Mouse (Mus musculus) hindbrain, embryonic 12.5 days (tissue): ENCODE results near the gene Gata5. TPM values are rescaled to one million over a fixed set of nuclear protein-coding genes. Genes with fewer than 3 reads are reported as not detected.

Experiments
- ATAC-seq: fragments of 200-750 bp; cut with Nextera tagmentation; 2 replicates; pipeline ENCODE4 v1.8.0; 2017; ENCODE audit warnings: moderate TSS enrichment; ENCODE audit not compliant: low FRiP score
- H3K27ac ChIP-seq: fragments of 300-500 bp; sonication (generic); 2 replicates; pipeline ENCODE4 v1.5.1; 2016; ENCODE audit warnings: mild to moderate bottlenecking
- H3K27me3 ChIP-seq: fragments of 300-500 bp; sonication (generic); 2 replicates; pipeline ENCODE4 v1.6.1; 2016; ENCODE audit warnings: mild to moderate bottlenecking
- H3K36me3 ChIP-seq: fragments of 300-500 bp; sonication (generic); 2 replicates; pipeline ENCODE4 v1.6.1; 2016; ENCODE audit warnings: mild to moderate bottlenecking
- H3K4me1 ChIP-seq: fragments of 300-500 bp; sonication (generic); 2 replicates; pipeline ENCODE4 v1.6.1; 2016
- H3K4me2 ChIP-seq: fragments of 300-500 bp; sonication (generic); replicated peaks from 2 replicates; pipeline ENCODE4 v1.6.1; 2016; ENCODE audit warnings: mild to moderate bottlenecking
- H3K4me3 ChIP-seq: fragments of 300-500 bp; sonication (generic); 2 replicates; pipeline ENCODE4 v1.5.1; 2016; ENCODE audit warnings: mild to moderate bottlenecking
- H3K9ac ChIP-seq: fragments of 300-500 bp; sonication (generic); 2 replicates; pipeline ENCODE4 v1.6.1; 2016; ENCODE audit warnings: mild to moderate bottlenecking, moderate library complexity
- H3K9me3 ChIP-seq: fragments of 300-500 bp; sonication (generic); replicated peaks from 2 replicates; pipeline ENCODE4 v1.6.1; 2016; ENCODE audit warnings: mild to moderate bottlenecking
- WGBS: fragments of 180-500 bp; shearing (Covaris S2); methylation state at CpG from one replicate; pipeline ENCODE4 v1.1.7; 2016; 5-methylcytosine and 5-hydroxymethylcytosine counted together
- polyA plus RNA-seq: library from polyadenylated mRNA; unstranded; fragments of >200 nt; fragmentation: Nextera tagmentation; extraction: Ambion mirVana; gene quantifications from 2 replicates; pipeline ENCODE4 v1.2.1, GENCODE M21; 2016

Gene Gata5
- polyA plus RNA-seq, 1 experiment from 2014 or later, result 0.08 TPM

DNA sequence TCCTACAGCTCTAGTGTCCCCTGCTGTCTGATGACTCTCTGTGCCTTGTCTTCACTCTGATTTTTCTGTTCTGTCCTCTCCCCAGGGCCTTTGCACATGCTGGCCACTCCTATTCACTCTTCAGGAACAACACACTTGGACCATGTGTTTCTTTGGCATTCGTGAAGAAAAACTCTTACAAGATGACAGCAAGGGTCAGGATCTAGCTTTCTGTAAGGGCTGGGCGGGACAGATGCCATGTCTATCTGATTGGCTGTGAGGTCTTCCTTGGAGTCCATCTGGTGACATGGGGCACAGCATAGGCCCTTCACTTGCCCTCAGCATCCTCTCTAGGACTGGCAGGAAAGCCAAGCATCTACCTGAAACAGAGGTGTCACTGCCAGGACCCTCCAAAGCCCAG, 28.5 kb downstream of the Gata5 start:
- Histone ChIP-seq H3K4me3 (no peak overlapping the region), H3K4me2 (no peak overlapping the region), H3K27ac (no peak overlapping the region), H3K27me3 (no peaks in the 10 kb centered on the region), H3K36me3 (no peaks in the 10 kb centered on the region), H3K9ac (no peak overlapping the region), H3K9me3 (no peaks in the 10 kb centered on the region), H3K4me1 (no peaks in the 10 kb centered on the region)
- WGBS, result 82% methylated on average over 2 of the region's 2 CpGs
- ATAC-seq, result no peak

DNA sequence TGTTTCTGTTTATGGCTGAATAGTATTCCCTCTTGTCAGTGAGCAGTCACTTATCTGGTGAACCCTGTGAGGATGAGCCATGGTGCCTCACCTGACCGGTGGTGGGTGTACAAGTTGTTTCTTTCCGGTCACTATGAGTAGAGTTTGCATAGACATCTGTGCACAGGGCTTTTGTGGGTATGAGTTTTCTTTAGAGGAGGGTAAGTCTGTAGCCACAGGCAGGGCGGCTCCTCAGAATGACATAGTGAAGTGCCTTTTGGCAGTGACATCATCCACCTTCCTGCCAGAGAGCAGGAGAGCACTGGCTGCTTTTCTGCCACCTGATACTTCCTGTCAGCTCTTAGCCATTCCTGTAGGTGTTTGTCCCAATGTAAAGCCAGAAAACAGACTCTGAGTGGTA, 29.0 kb downstream of the Gata5 start:
- no peak overlapping the region for H3K27ac ChIP-seq
- no peaks in the 10 kb centered on the region for H3K9me3 ChIP-seq
- no peak overlapping the region for H3K9ac ChIP-seq
- H3K4me1 ChIP-seq, result no peaks in the 10 kb centered on the region
- WGBS, result 89% methylated on average over 3 of the region's 3 CpGs
- no peak for ATAC-seq
- H3K4me3 ChIP-seq, result no peak overlapping the region
- no peaks in the 10 kb centered on the region for H3K36me3 ChIP-seq
- no peaks in the 10 kb centered on the region for H3K27me3 ChIP-seq
- H3K4me2 ChIP-seq, result no peak overlapping the region

DNA sequence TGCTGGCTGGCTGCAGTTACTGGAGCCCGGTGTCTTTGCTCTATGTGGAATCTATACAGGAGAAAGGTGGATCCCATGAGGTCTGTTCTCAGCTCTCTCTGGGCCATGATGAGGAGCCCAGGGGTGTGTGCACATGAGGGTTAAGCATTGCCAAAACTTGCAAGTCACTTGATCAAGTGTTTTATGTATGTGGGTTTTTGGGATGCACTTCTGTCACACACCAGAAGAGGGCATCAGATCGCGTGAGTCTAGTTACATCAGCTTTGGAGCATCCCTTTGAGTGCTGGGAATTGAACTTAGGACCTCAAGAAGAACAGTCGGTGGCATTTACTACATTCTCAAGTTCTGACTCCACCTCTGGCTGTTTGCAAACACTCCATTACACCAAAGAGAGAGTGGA, 29.9 kb downstream of the Gata5 start:
- Histone ChIP-seq H3K27ac (no peak overlapping the region), H3K4me1 (no peaks in the 10 kb centered on the region), H3K4me2 (no peak overlapping the region), H3K36me3 (no peaks in the 10 kb centered on the region), H3K9me3 (no peaks in the 10 kb centered on the region), H3K4me3 (no peak overlapping the region), H3K9ac (no peak overlapping the region), H3K27me3 (no peaks in the 10 kb centered on the region)
- 66% methylated on average over 4 of the region's 4 CpGs for WGBS
- no peak for ATAC-seq

DNA sequence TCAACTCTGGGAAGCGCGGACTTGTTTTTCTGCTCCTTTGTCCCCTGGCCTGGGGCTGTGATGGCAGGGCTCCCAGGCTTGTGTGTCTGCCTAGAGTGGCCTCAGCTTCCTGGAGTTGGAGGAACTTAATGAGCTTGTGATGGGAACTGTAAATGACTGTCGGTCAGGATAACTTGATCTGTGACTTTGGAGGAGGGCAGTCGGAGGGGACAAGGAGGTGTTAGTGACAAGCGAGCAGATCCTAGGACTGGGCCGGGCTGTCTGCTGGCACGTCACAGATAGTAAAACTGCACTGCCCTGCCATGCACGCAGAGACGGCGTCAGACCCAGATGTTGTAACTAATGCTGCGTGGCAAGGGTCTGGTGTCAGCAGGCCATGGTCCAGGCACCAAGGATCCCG, 31.0 kb downstream of the Gata5 start:
- H3K27ac ChIP-seq, result no peak overlapping the region
- no peak overlapping the region for H3K4me3 ChIP-seq
- 89% methylated on average over 12 of the region's 12 CpGs for WGBS
- H3K27me3 ChIP-seq, result no peaks in the 10 kb centered on the region
- H3K4me1 ChIP-seq, result no peaks in the 10 kb centered on the region
- no peak overlapping the region for H3K9ac ChIP-seq
- H3K4me2 ChIP-seq, result no peak overlapping the region
- ATAC-seq, result no peak
- no peaks in the 10 kb centered on the region for H3K36me3 ChIP-seq
- no peaks in the 10 kb centered on the region for H3K9me3 ChIP-seq

DNA sequence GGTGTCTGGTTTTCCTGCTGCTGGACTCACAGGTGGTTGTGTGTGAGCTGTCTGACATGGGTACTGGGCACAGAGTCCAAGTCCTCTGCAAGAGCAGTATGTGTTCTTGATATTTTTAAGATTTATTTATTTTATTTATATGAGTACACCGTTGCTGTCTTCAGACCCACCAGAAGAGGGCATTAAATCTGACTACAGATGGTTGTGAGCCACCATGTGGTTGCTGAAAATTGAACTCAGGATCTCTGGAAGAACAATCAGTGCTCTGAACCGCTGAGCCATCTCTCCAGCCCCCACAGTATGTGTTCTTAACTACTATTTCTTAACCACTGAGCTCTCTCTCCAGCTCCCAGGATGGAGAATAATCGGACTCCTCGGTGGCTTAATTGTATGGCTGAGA, 32.3 kb downstream of the Gata5 start:
- Histone ChIP-seq H3K4me1 (no peaks in the 10 kb centered on the region), H3K4me2 (no peak overlapping the region), H3K9ac (no peak overlapping the region), H3K36me3 (no peaks in the 10 kb centered on the region), H3K9me3 (no peaks in the 10 kb centered on the region), H3K27me3 (no peaks in the 10 kb centered on the region), H3K27ac (no peak overlapping the region), H3K4me3 (no peak overlapping the region)
- ATAC-seq, result no peak
- WGBS, result 77% methylated on average over 4 of the region's 4 CpGs

DNA sequence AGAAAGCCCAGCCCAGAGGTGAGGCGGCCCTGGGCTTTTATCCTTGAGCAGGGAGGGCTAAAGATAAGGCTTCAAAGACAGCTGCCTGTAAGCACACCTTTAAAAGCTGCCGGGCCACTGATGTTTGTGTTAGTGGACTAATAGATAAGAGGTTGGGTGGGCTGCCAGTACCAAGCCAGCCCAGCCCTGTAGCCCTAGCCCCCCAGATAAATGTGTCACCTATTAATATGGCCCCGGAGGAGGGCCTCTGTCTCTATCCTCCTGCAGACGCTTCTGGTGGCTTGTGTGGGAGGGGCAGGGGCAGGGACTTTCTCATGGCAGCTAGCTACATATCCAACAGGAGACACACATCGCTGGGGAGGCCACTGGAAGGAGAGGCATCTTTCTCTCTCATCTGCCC, 33.7 kb downstream of the Gata5 start:
- Histone ChIP-seq H3K4me3 (no peak overlapping the region), H3K36me3 (no peaks in the 10 kb centered on the region), H3K9ac (no peak overlapping the region), H3K9me3 (no peaks in the 10 kb centered on the region), H3K4me2 (no peak overlapping the region), H3K27me3 (no peaks in the 10 kb centered on the region), H3K27ac (no peak overlapping the region), H3K4me1 (no peaks in the 10 kb centered on the region)
- WGBS, result 54% methylated on average over 5 of the region's 5 CpGs
- no peak for ATAC-seq

DNA sequence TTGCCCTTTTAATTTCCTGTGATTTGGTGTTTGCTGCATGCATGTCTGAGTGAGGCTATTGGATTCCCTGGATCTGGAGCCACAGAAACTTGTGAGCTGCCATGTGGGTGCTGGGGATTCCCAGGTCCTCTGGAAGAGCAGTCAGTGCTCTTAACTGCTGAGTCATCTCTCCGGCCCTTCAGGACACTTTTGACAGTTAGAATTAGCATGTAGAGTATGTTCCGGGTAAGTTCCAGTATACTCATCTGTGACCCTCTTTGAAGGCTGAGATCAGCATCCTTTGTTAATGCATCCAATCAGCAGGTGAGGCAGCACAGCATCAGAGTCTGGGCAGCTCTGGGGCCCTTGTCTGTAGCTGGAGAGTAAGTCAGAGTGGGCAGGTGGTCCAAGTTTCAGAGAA, 34.2 kb downstream of the Gata5 start:
- Histone ChIP-seq H3K4me1 (no peaks in the 10 kb centered on the region), H3K36me3 (no peaks in the 10 kb centered on the region), H3K27ac (no peak overlapping the region), H3K4me2 (no peak overlapping the region), H3K27me3 (no peaks in the 10 kb centered on the region), H3K9me3 (no peaks in the 10 kb centered on the region), H3K9ac (no peak overlapping the region), H3K4me3 (no peak overlapping the region)
- 75% methylated on average over 2 of the region's 2 CpGs for WGBS
- ATAC-seq, result no peak

DNA sequence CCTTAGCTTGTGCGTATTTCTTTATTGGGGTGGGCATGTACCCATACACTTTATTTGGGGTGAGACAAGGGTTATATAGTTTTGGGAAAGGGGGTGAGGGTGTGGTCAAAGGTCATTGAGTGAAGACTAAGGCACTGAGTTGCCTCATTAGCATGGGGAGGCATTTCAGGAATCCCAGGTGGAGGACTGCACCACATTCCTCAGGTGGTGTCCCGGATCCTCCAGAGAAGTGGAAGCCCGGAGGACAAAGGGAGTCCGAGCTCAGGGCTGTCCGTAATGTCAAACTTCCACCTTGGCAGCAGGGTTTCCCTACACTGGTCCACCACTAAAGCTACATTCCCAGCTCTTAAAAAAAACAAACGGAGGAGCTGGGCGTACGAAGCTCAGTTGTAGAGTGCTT, 41.6 kb downstream of the Gata5 start:
- Histone ChIP-seq H3K4me1 (peaks cover 6% of the 10 kb centered on the region; the same call in 1 of the 2 replicates), H3K4me3 (no peak overlapping the region), H3K36me3 (no peaks in the 10 kb centered on the region), H3K9ac (no peak overlapping the region), H3K4me2 (no peak overlapping the region), H3K27ac (no peak overlapping the region), H3K27me3 (no peaks in the 10 kb centered on the region; the same call in 1 of the 2 replicates), H3K9me3 (no peaks in the 10 kb centered on the region)
- no peak for ATAC-seq
- 66% methylated on average over 8 of the region's 8 CpGs for WGBS

DNA sequence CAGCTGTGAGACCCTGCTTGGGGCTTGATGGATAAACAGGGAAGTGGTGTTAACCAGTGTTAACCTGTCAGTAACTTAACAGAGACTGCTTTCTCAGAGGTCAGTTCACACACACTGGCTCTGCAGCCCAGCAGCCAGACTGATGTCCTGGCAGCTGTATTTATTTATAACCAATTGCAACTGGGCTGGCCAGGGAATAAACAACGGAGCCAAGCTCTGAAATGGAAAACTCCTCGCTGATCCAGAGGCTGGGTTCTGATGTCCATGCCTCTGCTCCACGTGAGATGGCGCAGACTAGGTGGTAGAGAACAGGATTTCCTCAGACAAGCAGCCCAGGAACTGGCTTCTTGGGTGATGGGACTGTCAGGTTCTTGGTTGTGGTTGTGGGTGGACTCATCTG, 42.5 kb downstream of the Gata5 start:
- no peak for ATAC-seq
- 75% methylated on average over 4 of the region's 4 CpGs for WGBS
- Histone ChIP-seq H3K4me3 (no peak overlapping the region), H3K4me1 (peaks cover 6% of the 10 kb centered on the region; the same call in 1 of the 2 replicates), H3K27ac (no peak overlapping the region), H3K9me3 (no peaks in the 10 kb centered on the region), H3K4me2 (no peak overlapping the region), H3K27me3 (no peaks in the 10 kb centered on the region; the same call in 1 of the 2 replicates), H3K36me3 (no peaks in the 10 kb centered on the region), H3K9ac (no peak overlapping the region)

DNA sequence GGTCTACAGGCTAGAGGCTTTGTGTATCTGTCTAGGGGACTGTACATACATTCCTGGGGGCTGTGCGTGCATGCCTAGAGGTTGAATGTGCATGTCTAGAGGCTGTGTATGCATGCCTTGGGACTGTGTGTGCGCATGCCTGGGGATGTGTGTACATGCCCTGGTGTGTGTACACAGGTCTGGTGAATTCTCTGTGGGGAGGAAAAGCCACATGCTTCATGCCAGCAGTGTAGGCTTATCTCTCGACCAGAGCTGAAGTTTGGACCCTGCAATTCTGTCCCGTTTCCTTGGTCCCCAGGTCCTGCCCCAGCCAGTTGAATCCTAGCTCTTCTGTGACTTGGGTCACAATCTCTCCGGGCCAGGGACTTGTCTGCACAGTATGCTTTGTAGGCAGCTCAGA, 42.9 kb downstream of the Gata5 start:
- Histone ChIP-seq H3K27ac (no peak overlapping the region), H3K4me1 (peaks cover 6% of the 10 kb centered on the region; the same call in 1 of the 2 replicates), H3K9me3 (no peaks in the 10 kb centered on the region), H3K27me3 (no peaks in the 10 kb centered on the region; the same call in 1 of the 2 replicates), H3K9ac (no peak overlapping the region), H3K4me3 (no peak overlapping the region), H3K36me3 (no peaks in the 10 kb centered on the region), H3K4me2 (no peak overlapping the region)
- WGBS, result 86% methylated on average over 5 of the region's 5 CpGs
- no peak for ATAC-seq

DNA sequence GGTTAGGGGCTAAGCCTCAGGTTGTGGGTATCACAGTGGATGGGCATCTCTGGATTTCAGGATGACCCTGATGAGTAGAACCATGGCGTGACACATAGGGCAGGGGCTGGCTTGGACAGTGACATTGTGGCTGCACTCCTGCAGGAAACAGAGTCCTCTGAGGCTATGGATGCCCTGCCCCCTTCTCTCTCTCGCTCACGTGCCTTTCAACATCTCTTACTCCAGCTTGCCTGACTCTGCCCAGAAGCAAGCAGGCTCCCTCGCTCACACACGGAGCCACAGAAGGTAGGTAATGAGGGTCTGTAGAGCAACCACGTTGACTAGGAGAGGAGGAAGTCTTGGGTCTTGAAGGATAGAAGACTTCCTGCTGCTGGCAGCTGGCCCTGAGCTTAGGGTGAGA, 44.0 kb downstream of the Gata5 start:
- Histone ChIP-seq H3K36me3 (no peaks in the 10 kb centered on the region), H3K4me3 (no peak overlapping the region), H3K27me3 (no peaks in the 10 kb centered on the region; the same call in 1 of the 2 replicates), H3K9me3 (no peaks in the 10 kb centered on the region), H3K9ac (no peak overlapping the region), H3K4me1 (peaks cover 6% of the 10 kb centered on the region; the same call in 1 of the 2 replicates), H3K27ac (no peak overlapping the region), H3K4me2 (no peak overlapping the region)
- ATAC-seq, result no peak
- WGBS, result 74% methylated on average over 6 of the region's 6 CpGs

DNA sequence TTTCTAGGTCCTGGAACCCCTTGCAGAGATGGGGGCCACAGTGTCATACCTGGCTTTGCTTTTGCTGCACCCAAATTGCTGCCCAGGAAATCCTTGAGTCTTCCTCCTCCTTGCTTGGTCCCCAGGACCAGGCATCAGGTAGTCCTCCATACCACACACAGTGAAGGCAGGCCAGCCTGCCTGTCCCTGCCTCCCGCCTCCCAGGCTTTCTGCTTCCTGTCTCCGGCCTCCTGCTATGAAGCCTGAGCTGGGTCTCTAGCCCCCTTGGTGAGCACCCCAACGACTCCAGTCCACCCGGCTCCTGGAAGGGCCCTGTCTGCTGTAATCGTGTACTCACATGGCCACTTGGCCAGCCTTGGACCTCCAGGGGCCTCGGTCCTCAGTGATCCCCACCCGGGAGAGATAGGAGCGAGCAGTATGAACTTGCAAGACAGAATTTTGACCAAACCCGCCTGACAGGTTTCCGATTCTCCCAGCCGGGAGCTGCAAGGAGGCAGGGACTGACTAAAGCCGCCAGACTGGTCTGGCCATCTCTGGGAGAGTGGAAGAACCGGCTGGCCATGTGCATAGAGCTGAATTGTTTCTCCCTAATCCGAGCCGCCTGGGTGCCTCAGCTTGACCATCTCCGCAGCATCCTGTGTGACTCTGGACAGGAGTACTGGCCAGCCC, 44.9 kb downstream of the Gata5 start, which contains the start of gene Rbbp8nl:
Gene Rbbp8nl, minus strand, starts transcription at position 440 of the 669 bp plus-strand sequence.
- no peak for ATAC-seq
- H3K9me3 ChIP-seq, result no peaks in the 10 kb centered on the region
- 44% methylated on average over 16 of the region's 16 CpGs for WGBS
- H3K4me1 ChIP-seq, result peaks cover 6% of the 10 kb centered on the region; the same call in 1 of the 2 replicates
- no peak within 1 kb of the TSS for H3K9ac ChIP-seq
- no peak within 1 kb of the TSS for H3K27ac ChIP-seq
- no peak within 1 kb of the TSS for H3K4me3 ChIP-seq
- H3K27me3 ChIP-seq, result no peaks in the 10 kb centered on the region; the same call in 1 of the 2 replicates
- H3K4me2 ChIP-seq, result no peak within 1 kb of the TSS
- H3K36me3 ChIP-seq, result no peaks in the 10 kb centered on the region

DNA sequence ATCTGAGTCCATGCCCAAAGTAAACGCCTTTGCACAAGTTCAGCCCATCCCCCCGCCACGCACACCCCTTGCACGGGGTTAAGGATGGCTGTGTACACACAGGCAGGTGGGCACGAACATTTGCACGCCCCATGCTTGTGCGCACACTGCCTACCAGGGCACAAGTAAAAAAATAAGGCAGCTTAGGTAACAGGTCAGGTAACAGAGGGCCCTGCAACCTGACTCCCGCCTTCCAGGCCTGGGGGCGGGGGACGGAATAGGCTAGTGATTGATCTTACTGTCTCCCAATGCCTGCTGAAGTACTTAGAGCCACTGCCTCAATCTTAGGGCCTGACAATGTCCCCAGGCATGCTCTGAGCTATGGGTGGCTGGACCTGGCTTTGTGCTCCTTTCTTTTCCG, 45.5 kb downstream of the Gata5 start:
- Histone ChIP-seq H3K27ac (no peak overlapping the region), H3K9ac (no peak overlapping the region), H3K36me3 (no peaks in the 10 kb centered on the region), H3K9me3 (no peaks in the 10 kb centered on the region), H3K4me2 (no peak overlapping the region), H3K4me3 (no peak overlapping the region), H3K27me3 (no peaks in the 10 kb centered on the region; the same call in 1 of the 2 replicates), H3K4me1 (peaks cover 6% of the 10 kb centered on the region; the same call in 1 of the 2 replicates)
- WGBS, result 52% methylated on average over 11 of the region's 11 CpGs
- ATAC-seq, result no peak
